Mouse (Mus musculus) midbrain, embryonic 14.5 days (tissue): ENCODE measurements around the gene Dmwd. TPM values are rescaled to one million over a fixed set of nuclear protein-coding genes. Genes with fewer than 3 reads are reported as not detected.

ENCODE experiments used
- ATAC-seq: fragments of 200-750 bp; cut with Nextera tagmentation; 2 replicates; pipeline ENCODE4 v1.8.0; 2017; ENCODE audit warnings: moderate number of reproducible peaks, moderate library complexity; ENCODE audit not compliant: low FRiP score, low TSS enrichment
- DNase-seq: peaks from one replicate; pipeline ENCODE4 v3.0.0-alpha.2; 2015
- H3K27ac ChIP-seq: fragments of 300-500 bp; sonication (generic); replicated peaks from 2 replicates; pipeline ENCODE4 v1.5.1; 2014; ENCODE audit warnings: mild to moderate bottlenecking, low read depth, low read length, moderate library complexity
- H3K27me3 ChIP-seq: fragments of 300-500 bp; sonication (generic); 2 replicates; pipeline ENCODE4 v1.6.1; 2014; ENCODE audit warnings: low read length, control low read depth, mixed read lengths; ENCODE audit not compliant: control insufficient read depth, insufficient read depth
- H3K36me3 ChIP-seq: fragments of 300-500 bp; sonication (generic); 2 replicates; pipeline ENCODE4 v1.6.1; 2014; ENCODE audit warnings: low read length, control low read depth; ENCODE audit not compliant: control insufficient read depth, insufficient read depth
- H3K4me1 ChIP-seq: fragments of 300-500 bp; sonication (generic); 2 replicates; pipeline ENCODE4 v1.6.1; 2014; ENCODE audit warnings: mild to moderate bottlenecking, antibody characterized with exemption, low read length, control low read depth; ENCODE audit not compliant: control insufficient read depth, insufficient read depth
- H3K4me2 ChIP-seq: fragments of 300-500 bp; sonication (generic); 2 replicates; pipeline ENCODE4 v1.6.1; 2014; ENCODE audit warnings: mild to moderate bottlenecking, low read length, moderate library complexity
- H3K4me3 ChIP-seq: fragments of 300-500 bp; sonication (generic); replicated peaks from 2 replicates; pipeline ENCODE4 v1.5.1; 2014; ENCODE audit warnings: low read depth, low read length
- H3K9ac ChIP-seq: fragments of 300-500 bp; sonication (generic); replicated peaks from 2 replicates; pipeline ENCODE4 v1.6.1; 2014; ENCODE audit warnings: mild to moderate bottlenecking, low read length, moderate library complexity
- H3K9me3 ChIP-seq: fragments of 300-500 bp; sonication (generic); 2 replicates; pipeline ENCODE4 v1.6.1; 2016; ENCODE audit warnings: low read length, control low read depth, mixed read lengths; ENCODE audit not compliant: control insufficient read depth
- WGBS: fragments of 180-500 bp; shearing (Covaris S2); extraction: QIAGEN DNeasy Blood & Tissue Kit; methylation state at CpG from one replicate; pipeline ENCODE4 v1.1.7; 2014; 5-methylcytosine and 5-hydroxymethylcytosine counted together
- microRNA-seq: library from miRNA; unstranded; fragments of <30 nt; microRNA quantifications from one replicate; pipeline ENCODE4, GENCODE M21; 2016
- polyA plus RNA-seq: library from polyadenylated mRNA; unstranded; fragments of >200 nt; fragmentation: Nextera tagmentation; extraction: Ambion mirVana; gene quantifications from 2 replicates; pipeline ENCODE4 v1.2.1, GENCODE M21; 2014

The Dmwd gene
- polyA plus RNA-seq, 1 experiment from 2014 or later, result 33.2 TPM

- WGBS, result 91% methylated on average over 6 of the region's 6 CpGs
- Histone ChIP-seq H3K4me1 (peaks cover 6% of the 10 kb centered on the region), H3K4me3 (no peak overlapping the region), H3K4me2 (no peak overlapping the region), H3K36me3 (peaks cover 5% of the 10 kb centered on the region; the same call in 1 of the 2 replicates), H3K27ac (no peak overlapping the region), H3K9me3 (no peaks in the 10 kb centered on the region), H3K27me3 (no peaks in the 10 kb centered on the region), H3K9ac (no peak overlapping the region)
- no peak for DNase-seq
- ATAC-seq, result no peak
Measured at GRCm38 (mm10) chr7:19124713-19125112, 48.7 kb downstream of the Dmwd start.

DNA sequence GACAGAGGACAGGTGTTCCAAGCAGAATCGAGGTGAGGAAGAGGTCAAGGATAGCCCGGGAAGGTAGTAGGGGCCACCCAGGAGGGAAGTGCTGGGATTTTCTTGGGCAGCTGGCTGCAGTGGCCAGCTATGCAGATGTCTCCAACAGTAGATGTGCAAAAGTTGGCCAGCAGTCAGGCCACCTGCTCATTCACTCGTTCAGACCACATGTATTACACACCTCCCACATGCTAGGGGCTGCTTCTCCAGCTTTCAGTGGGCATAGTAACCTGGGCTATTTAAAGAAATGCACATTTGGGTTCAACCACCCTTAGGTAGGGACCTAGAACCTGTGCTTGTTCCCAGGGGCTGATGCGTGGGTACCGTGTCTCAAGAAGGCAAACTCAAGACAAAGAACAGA lies 51.7 kb downstream of the Dmwd start:
- WGBS, result 98% methylated on average over 5 of the region's 5 CpGs
- no peak overlapping the region for H3K27ac ChIP-seq
- DNase-seq (no peak), ATAC-seq (no peak)
- peaks cover 5% of the 10 kb centered on the region; the same call in 1 of the 2 replicates for H3K36me3 ChIP-seq
- H3K9ac ChIP-seq, result no peak overlapping the region
- no peak overlapping the region for H3K4me3 ChIP-seq
- H3K9me3 ChIP-seq, result no peaks in the 10 kb centered on the region
- no peak overlapping the region for H3K4me2 ChIP-seq
- H3K27me3 ChIP-seq, result no peaks in the 10 kb centered on the region
- H3K4me1 ChIP-seq, result peaks cover 9% of the 10 kb centered on the region; the same call in 1 of the 2 replicates

DNA sequence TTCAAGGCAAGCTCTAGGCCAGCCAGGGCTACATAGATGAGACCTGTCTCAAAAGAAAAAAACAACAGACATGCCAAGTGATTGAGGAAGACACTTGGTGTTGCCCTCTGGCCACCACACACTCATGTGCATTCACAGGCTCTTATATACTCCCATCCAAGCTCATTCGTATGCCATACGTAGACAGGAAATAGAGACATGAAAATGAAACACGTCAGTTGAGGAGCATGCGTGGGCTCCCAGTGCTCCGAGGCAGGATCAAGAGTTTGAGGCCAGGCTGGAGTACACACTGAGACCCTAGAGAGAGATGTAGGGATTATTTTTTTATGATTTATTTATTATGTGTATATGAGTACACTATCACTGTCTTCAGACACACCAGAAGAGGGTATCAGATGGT lies 53.4 kb downstream of the Dmwd start:
- no peak overlapping the region for H3K4me3 ChIP-seq
- H3K9me3 ChIP-seq, result no peaks in the 10 kb centered on the region
- peaks cover 9% of the 10 kb centered on the region; the same call in 1 of the 2 replicates for H3K4me1 ChIP-seq
- H3K36me3 ChIP-seq, result peaks cover 5% of the 10 kb centered on the region; the same call in 1 of the 2 replicates
- H3K27ac ChIP-seq, result no peak overlapping the region
- no peak overlapping the region for H3K9ac ChIP-seq
- WGBS, result 95% methylated on average over 5 of the region's 5 CpGs
- no peak for DNase-seq
- H3K27me3 ChIP-seq, result no peaks in the 10 kb centered on the region
- ATAC-seq, result no peak
- H3K4me2 ChIP-seq, result no peak overlapping the region

DNA sequence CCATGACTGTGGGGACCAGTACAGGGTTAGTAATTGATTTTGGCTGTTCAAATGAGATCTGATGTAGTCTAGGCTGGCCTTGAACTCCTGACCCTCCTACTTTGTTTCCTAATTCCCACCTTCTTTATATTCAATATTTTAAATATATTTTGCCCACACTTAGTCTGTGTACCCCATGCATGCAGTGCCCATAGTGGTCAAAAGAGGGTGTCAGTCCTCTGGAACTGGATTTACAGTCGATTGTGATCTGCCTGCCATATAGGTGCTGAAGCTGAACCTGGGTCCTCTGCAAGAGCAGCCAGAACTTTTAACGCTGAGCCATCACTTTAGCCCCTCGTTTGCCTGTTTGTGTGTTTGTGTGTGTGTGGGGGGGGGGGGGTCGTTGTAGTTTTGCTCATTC lies 54.6 kb downstream of the Dmwd start:
- peaks cover 9% of the 10 kb centered on the region; the same call in 1 of the 2 replicates for H3K4me1 ChIP-seq
- peak overlapping the region; percentile 47 for H3K4me3 ChIP-seq
- no peaks in the 10 kb centered on the region for H3K27me3 ChIP-seq
- WGBS, result 42% methylated on average over 4 of the region's 4 CpGs
- DNase-seq (peak; percentile 29), ATAC-seq (no peak)
- H3K36me3 ChIP-seq, result peaks cover 11% of the 10 kb centered on the region
- peak overlapping the region; percentile 48; the same call in 1 of the 2 replicates for H3K9ac ChIP-seq
- no peaks in the 10 kb centered on the region for H3K9me3 ChIP-seq
- H3K4me2 ChIP-seq, result peak overlapping the region; percentile 68
- peak overlapping the region; percentile 89 for H3K27ac ChIP-seq

DNA sequence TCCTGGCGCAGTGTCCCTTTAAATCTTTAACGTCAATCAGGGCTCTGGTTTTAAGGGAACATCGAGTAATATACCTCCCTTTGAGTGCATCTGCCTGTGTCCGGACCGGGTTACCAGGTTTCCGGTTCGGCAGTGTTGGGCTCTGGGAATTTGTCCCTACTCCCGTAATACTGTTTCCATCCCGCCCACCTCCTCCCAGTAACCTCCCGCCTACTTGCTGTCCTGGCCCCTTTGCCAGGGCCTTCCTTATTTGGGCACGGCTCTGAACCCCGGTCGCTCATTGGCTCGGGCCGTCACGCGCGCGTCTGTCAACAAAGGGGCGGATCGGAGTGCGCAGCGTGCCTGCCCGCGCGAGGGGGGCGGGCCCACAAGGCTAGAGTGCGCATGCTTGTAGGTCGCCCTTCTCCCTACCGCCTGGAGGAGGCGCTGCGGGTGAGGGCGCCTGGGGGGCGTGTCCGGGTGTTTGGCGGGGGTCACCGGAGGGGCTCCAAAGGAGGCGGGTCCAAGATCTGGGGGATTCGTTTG lies 55.4 kb downstream of the Dmwd start:
- H3K36me3 ChIP-seq, result peaks cover 17% of the 10 kb centered on the region
- under 1% methylated on average over 39 of the region's 39 CpGs for WGBS

More for the DNA sequence above, 55.4 kb downstream of the Dmwd start:
- Histone ChIP-seq H3K9me3 (no peaks in the 10 kb centered on the region), H3K4me3 (peak overlapping the region; percentile 47), H3K27me3 (no peaks in the 10 kb centered on the region), H3K9ac (peak overlapping the region; percentile 52), H3K4me1 (peaks cover 9% of the 10 kb centered on the region; the same call in 1 of the 2 replicates), H3K27ac (peak overlapping the region; percentile 89), H3K4me2 (peak overlapping the region; percentile 68)
- peak; percentile 98 for DNase-seq
- ATAC-seq, result peak; percentile 99

Small RNA genes lying within 50 kb of the gene (microRNA-seq; reads per million reads assigned to microRNA genes)
- gene Mir3100, result 0.44 reads per million

Other genes starting within 250 kb of the Dmwd start
- gene Mill2, start 236.3 kb upstream of the Dmwd start, polyA plus RNA-seq, result 0.18 and 0.43 TPM in 2 replicates
- gene Pglyrp1, start 204.9 kb upstream of the Dmwd start, polyA plus RNA-seq, result 18.9 and 20.7 TPM in 2 replicates
- 16.1 and 18.5 TPM in 2 replicates for gene Ccdc61, start 165.8 kb upstream of the Dmwd start, polyA plus RNA-seq
- 18.6 and 20.7 TPM in 2 replicates for gene Nova2, start 150.3 kb upstream of the Dmwd start, polyA plus RNA-seq
- 0.58 and 0.86 TPM in 2 replicates for gene Nanos2, start 88.8 kb upstream of the Dmwd start, polyA plus RNA-seq
- gene Mypop, start 85.0 kb upstream of the Dmwd start, polyA plus RNA-seq, result 4.2 and 4.8 TPM in 2 replicates
- 30.8 and 34.2 TPM in 2 replicates for gene Irf2bp1, start 72.2 kb upstream of the Dmwd start, polyA plus RNA-seq
- not detected in 2 replicates for gene Foxa3, start 52.7 kb upstream of the Dmwd start, polyA plus RNA-seq
- gene Sympk, start 51.9 kb upstream of the Dmwd start, polyA plus RNA-seq, result 18.1 and 28.1 TPM in 2 replicates
- gene Rsph6a, start 21.5 kb upstream of the Dmwd start, polyA plus RNA-seq, result 0.12 and 0.21 TPM in 2 replicates
- 9.8 and 13.2 TPM in 2 replicates for gene Dmpk, start 7.6 kb downstream of the Dmwd start, polyA plus RNA-seq
- 1.5 and 2.5 TPM in 2 replicates for gene Six5, start 18.4 kb downstream of the Dmwd start, polyA plus RNA-seq
- gene Gm4969, start 42.1 kb downstream of the Dmwd start, polyA plus RNA-seq, result 5.2 and 5.8 TPM in 2 replicates
- 11.3 and 13.8 TPM in 2 replicates for gene Fbxo46, start 43.6 kb downstream of the Dmwd start, polyA plus RNA-seq
- 18.5 and 20.0 TPM in 2 replicates for gene Qpctl, start 73.1 kb downstream of the Dmwd start, polyA plus RNA-seq
- 112 and 130 TPM in 2 replicates for gene Snrpd2, start 73.5 kb downstream of the Dmwd start, polyA plus RNA-seq
- gene Gipr, start 89.9 kb downstream of the Dmwd start, polyA plus RNA-seq, result 2.6 and 3.1 TPM in 2 replicates
- 2.6 and 9.3 TPM in 2 replicates for gene Eml2, start 100.2 kb downstream of the Dmwd start, polyA plus RNA-seq
- gene Gpr4, start 136.3 kb downstream of the Dmwd start, polyA plus RNA-seq, result 1.8 and 2.5 TPM in 2 replicates
- gene Opa3, start 152.1 kb downstream of the Dmwd start, polyA plus RNA-seq, result 33.2 and 35.0 TPM in 2 replicates
- gene Vasp, start 195.6 kb downstream of the Dmwd start, polyA plus RNA-seq, result 28.9 and 29.1 TPM in 2 replicates
- 0.62 and 1.2 TPM in 2 replicates for gene Ppm1n, start 203.8 kb downstream of the Dmwd start, polyA plus RNA-seq
- gene Rtn2, start 206.4 kb downstream of the Dmwd start, polyA plus RNA-seq, result 100.0 and 101 TPM in 2 replicates
- not detected in 2 replicates for gene Fosb, start 233.8 kb downstream of the Dmwd start, polyA plus RNA-seq